Mouse (Mus musculus) testis, adult 2 months (tissue): ENCODE measurements around the gene Ntrk1.

Experiments
- CTCF ChIP-seq: fragments of 200-500 bp; IDR thresholded peaks from 2 replicates; pipeline ENCODE4 v1.5.1; 2012; ENCODE audit warnings: low read depth, mild to moderate bottlenecking, inconsistent platforms, low read length, moderate library complexity; ENCODE audit not compliant: control insufficient read depth, insufficient read depth, insufficient replicate concordance
- POLR2A ChIP-seq: fragments of 200-500 bp; IDR thresholded peaks from 2 replicates; pipeline ENCODE4 v1.6.1; 2012; ENCODE audit warnings: low read depth, mild to moderate bottlenecking, inconsistent platforms, low read length, moderate library complexity; ENCODE audit not compliant: control insufficient read depth

GRCm38 (mm10) chr3:87765631-87766283 lies 29.2 kb downstream of the Ntrk1 start:
- TF ChIP-seq CTCF (no peak), POLR2A (no peak)
